Mouse (Mus musculus): ENCODE measurements around the gene Trp53rkb.

Trp53rkb gene

GRCm38 (mm10) chr2:166834091-166834490, 41.8 kb downstream of the Trp53rkb start:
- DNase-seq (ENCODE audit: low read depth) = no peak

- no peak for DNase-seq (ENCODE audit: low read depth)
These were observed 42.5 kb downstream of the Trp53rkb start for GRCm38 (mm10) chr2:166834796-166835195.

- no peak for DNase-seq (ENCODE audit: low read depth)
These were observed 43.2 kb downstream of the Trp53rkb start for GRCm38 (mm10) chr2:166835581-166835980.

GRCm38 (mm10) chr2:166841813-166842212, 49.5 kb downstream of the Trp53rkb start:
- no peak for DNase-seq (ENCODE audit: low read depth)

All from induced T-regulatory cell, adult 2 months (primary cell).